Mouse (Mus musculus): ENCODE results near the gene Cryzl1. TPM values are rescaled to one million over a fixed set of nuclear protein-coding genes. Genes with fewer than 3 reads are reported as not detected.
"Not testable (repeated sequence)": the region's sequence is repeated elsewhere in the genome, so short reads cannot be mapped to it uniquely, and the experiment has no call there.

Cryzl1 gene
- polyA plus RNA-seq, 1 experiment from 2014 or later: 80.8 TPM

- peak overlapping the region; percentile 57 for H3K4me2 ChIP-seq (replicated peaks; ENCODE audit: low read depth, low read length)
- H3K9ac ChIP-seq (replicated peaks; ENCODE audit: low read length): no peak overlapping the region; the same call in 1 of the 2 replicates
- 55% methylated on average over 3 of the region's 3 CpGs for WGBS
- H3K4me3 ChIP-seq (ENCODE audit: low read length): peak overlapping the region; percentile 89
- no peak for ATAC-seq (ENCODE audit: low FRiP score, low TSS enrichment)
- H3K27ac ChIP-seq (ENCODE audit: low read length): no peak overlapping the region
- H3K36me3 ChIP-seq (ENCODE audit: insufficient read depth, low read length): peaks cover 11% of the 10 kb centered on the region
- H3K4me1 ChIP-seq (ENCODE audit: insufficient read depth, low read length): peaks cover 14% of the 10 kb centered on the region
- no peaks in the 10 kb centered on the region for H3K27me3 ChIP-seq (ENCODE audit: insufficient read depth, low read length)
- no peaks in the 10 kb centered on the region for H3K9me3 ChIP-seq (ENCODE audit: low read length)
These were observed 79.5 kb downstream of the Cryzl1 start for GRCm38 (mm10) chr16:91649246-91649645.

- peaks cover 11% of the 10 kb centered on the region for H3K36me3 ChIP-seq (ENCODE audit: insufficient read depth, low read length)
- peaks cover 14% of the 10 kb centered on the region for H3K4me1 ChIP-seq (ENCODE audit: insufficient read depth, low read length)
- H3K4me2 ChIP-seq (replicated peaks; ENCODE audit: low read depth, low read length): peak overlapping the region; percentile 57
- H3K27ac ChIP-seq (ENCODE audit: low read length): peak overlapping the region; percentile 97
- H3K4me3 ChIP-seq (ENCODE audit: low read length): peak overlapping the region; percentile 89
- under 1% methylated on average over 25 of the region's 25 CpGs for WGBS
- H3K27me3 ChIP-seq (ENCODE audit: insufficient read depth, low read length): no peaks in the 10 kb centered on the region
- peak; percentile 64 for ATAC-seq (ENCODE audit: low FRiP score, low TSS enrichment)
- peak overlapping the region; percentile 79 for H3K9ac ChIP-seq (replicated peaks; ENCODE audit: low read length)
- no peaks in the 10 kb centered on the region for H3K9me3 ChIP-seq (ENCODE audit: low read length)
These were observed 80.6 kb downstream of the Cryzl1 start for GRCm38 (mm10) chr16:91648220-91648550.

- no peaks in the 10 kb centered on the region for H3K9me3 ChIP-seq (ENCODE audit: low read length)
- ATAC-seq (ENCODE audit: low FRiP score, low TSS enrichment): peak; percentile 97
- under 1% methylated on average over 66 of the region's 70 CpGs for WGBS
- peaks cover 15% of the 10 kb centered on the region for H3K36me3 ChIP-seq (ENCODE audit: insufficient read depth, low read length)
- peak within 1 kb of the TSS; percentile 97 for H3K27ac ChIP-seq (ENCODE audit: low read length)
- H3K4me2 ChIP-seq (replicated peaks; ENCODE audit: low read depth, low read length): peak within 1 kb of the TSS; percentile 79
- no peaks in the 10 kb centered on the region for H3K27me3 ChIP-seq (ENCODE audit: insufficient read depth, low read length)
- H3K9ac ChIP-seq (replicated peaks; ENCODE audit: low read length): peak within 1 kb of the TSS; percentile 79
- H3K4me3 ChIP-seq (ENCODE audit: low read length): peak within 1 kb of the TSS; percentile 89
- peaks cover 14% of the 10 kb centered on the region for H3K4me1 ChIP-seq (ENCODE audit: insufficient read depth, low read length)
These were observed 81.1 kb downstream of the Cryzl1 start, which contains the start of gene Son for GRCm38 (mm10) chr16:91647461-91648219. Gene Son (plus strand): TSS chr16:91647506.

- peak; percentile 94 for ATAC-seq (ENCODE audit: low FRiP score, low TSS enrichment)
- Histone ChIP-seq H3K27ac (ENCODE audit: low read length) (peak within 1 kb of the TSS; percentile 97), H3K9ac (replicated peaks; ENCODE audit: low read length) (peak within 1 kb of the TSS; percentile 79), H3K36me3 (ENCODE audit: insufficient read depth, low read length) (peaks cover 16% of the 10 kb centered on the region), H3K9me3 (ENCODE audit: low read length) (no peaks in the 10 kb centered on the region), H3K27me3 (ENCODE audit: insufficient read depth, low read length) (no peaks in the 10 kb centered on the region), H3K4me1 (ENCODE audit: insufficient read depth, low read length) (peaks cover 14% of the 10 kb centered on the region), H3K4me2 (replicated peaks; ENCODE audit: low read depth, low read length) (peak within 1 kb of the TSS; percentile 79), H3K4me3 (ENCODE audit: low read length) (peak within 1 kb of the TSS; percentile 89)
- WGBS: under 1% methylated on average over 59 of the region's 59 CpGs
These were observed 81.9 kb downstream of the Cryzl1 start, which contains the start of gene Gart for GRCm38 (mm10) chr16:91646681-91647419. Gene Gart (minus strand): TSS chr16:91646952.

GRCm38 (mm10) chr16:91645995-91646602, 82.7 kb downstream of the Cryzl1 start:
- Histone ChIP-seq H3K9ac (replicated peaks; ENCODE audit: low read length) (peak overlapping the region; percentile 79), H3K9me3 (ENCODE audit: low read length) (no peaks in the 10 kb centered on the region), H3K27ac (ENCODE audit: low read length) (peak overlapping the region; percentile 97), H3K4me3 (ENCODE audit: low read length) (peak overlapping the region; percentile 89), H3K27me3 (ENCODE audit: insufficient read depth, low read length) (no peaks in the 10 kb centered on the region), H3K4me2 (replicated peaks; ENCODE audit: low read depth, low read length) (peak overlapping the region; percentile 79), H3K36me3 (ENCODE audit: insufficient read depth, low read length) (peaks cover 22% of the 10 kb centered on the region), H3K4me1 (ENCODE audit: insufficient read depth, low read length) (peaks cover 14% of the 10 kb centered on the region)
- no peak for ATAC-seq (ENCODE audit: low FRiP score, low TSS enrichment)
- WGBS: under 1% methylated on average over 11 of the region's 11 CpGs

GRCm38 (mm10) chr16:91645420-91645819, 83.4 kb downstream of the Cryzl1 start:
- not testable (repeated sequence) for H3K9ac ChIP-seq (replicated peaks; ENCODE audit: low read length); H3K4me3 ChIP-seq (ENCODE audit: low read length); H3K4me2 ChIP-seq (replicated peaks; ENCODE audit: low read depth, low read length); H3K27ac ChIP-seq (ENCODE audit: low read length); H3K27me3 ChIP-seq (ENCODE audit: insufficient read depth, low read length); H3K9me3 ChIP-seq (ENCODE audit: low read length); ATAC-seq (ENCODE audit: low FRiP score, low TSS enrichment)
- peaks cover 24% of the 10 kb centered on the region for H3K36me3 ChIP-seq (ENCODE audit: insufficient read depth, low read length)
- no CpG with 5 or more reads among the region's 2 CpGs for WGBS
- peaks cover 14% of the 10 kb centered on the region for H3K4me1 ChIP-seq (ENCODE audit: insufficient read depth, low read length)

DNA sequence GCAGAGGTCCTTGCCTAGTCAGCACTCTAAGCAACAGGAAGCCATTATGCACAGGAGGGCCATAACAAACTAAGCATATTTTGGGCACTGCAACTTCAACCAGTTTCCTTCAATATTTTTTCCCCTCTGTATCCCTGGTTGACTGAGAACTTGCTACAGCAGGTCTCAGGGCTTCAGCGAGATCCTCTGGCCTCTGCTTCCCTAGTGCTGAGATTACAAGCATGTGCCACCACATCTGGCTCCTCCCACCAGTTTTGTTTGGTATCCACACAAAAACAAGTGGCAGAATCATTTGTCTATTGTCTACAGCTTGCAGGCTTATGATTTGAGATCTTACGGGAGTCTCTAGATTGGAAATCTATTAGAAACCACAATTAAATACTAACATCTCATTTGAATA, 83.9 kb downstream of the Cryzl1 start:
- H3K27me3 ChIP-seq (ENCODE audit: insufficient read depth, low read length): no peaks in the 10 kb centered on the region
- H3K27ac ChIP-seq (ENCODE audit: low read length): no peak overlapping the region
- no peaks in the 10 kb centered on the region for H3K9me3 ChIP-seq (ENCODE audit: low read length)
- 72% methylated on average over 2 of the region's 2 CpGs for WGBS
- no peak for ATAC-seq (ENCODE audit: low FRiP score, low TSS enrichment)
- H3K9ac ChIP-seq (replicated peaks; ENCODE audit: low read length): no peak overlapping the region
- no peak overlapping the region for H3K4me2 ChIP-seq (replicated peaks; ENCODE audit: low read depth, low read length)
- peaks cover 29% of the 10 kb centered on the region for H3K36me3 ChIP-seq (ENCODE audit: insufficient read depth, low read length)
- peaks cover 12% of the 10 kb centered on the region for H3K4me1 ChIP-seq (ENCODE audit: insufficient read depth, low read length)
- no peak overlapping the region for H3K4me3 ChIP-seq (ENCODE audit: low read length)

- Histone ChIP-seq H3K4me3 (ENCODE audit: low read length) (no peak overlapping the region), H3K36me3 (ENCODE audit: insufficient read depth, low read length) (peaks cover 73% of the 10 kb centered on the region), H3K4me1 (ENCODE audit: insufficient read depth, low read length) (no peaks in the 10 kb centered on the region), H3K4me2 (replicated peaks; ENCODE audit: low read depth, low read length) (no peak overlapping the region), H3K9me3 (ENCODE audit: low read length) (no peaks in the 10 kb centered on the region), H3K9ac (replicated peaks; ENCODE audit: low read length) (no peak overlapping the region), H3K27ac (ENCODE audit: low read length) (no peak overlapping the region), H3K27me3 (ENCODE audit: insufficient read depth, low read length) (no peaks in the 10 kb centered on the region)
- 91% methylated on average over 8 of the region's 8 CpGs for WGBS
- ATAC-seq (ENCODE audit: low FRiP score, low TSS enrichment): no peak
These were observed 88.6 kb downstream of the Cryzl1 start for GRCm38 (mm10) chr16:91640171-91640570.

DNA sequence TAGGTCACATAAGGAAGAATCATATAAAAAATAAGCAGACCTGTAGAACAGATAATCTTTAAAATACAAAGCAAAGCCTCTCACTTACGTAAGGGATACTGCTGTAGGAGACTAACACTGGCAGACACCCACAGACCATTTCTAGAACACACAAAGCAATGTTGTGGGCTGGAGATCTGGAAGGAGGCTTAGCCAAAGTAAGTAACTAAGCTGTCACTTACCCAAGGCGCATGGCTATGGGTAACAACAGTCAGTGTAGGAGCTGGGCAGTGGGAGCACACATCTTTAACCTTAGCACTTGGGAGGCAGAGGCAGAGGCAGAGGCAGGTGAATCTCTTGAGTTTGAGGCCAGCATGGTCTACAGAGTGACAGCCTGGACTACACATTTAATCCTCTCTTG, 89.1 kb downstream of the Cryzl1 start:
- H3K4me2 ChIP-seq (replicated peaks; ENCODE audit: low read depth, low read length): no peak overlapping the region
- no peak overlapping the region for H3K4me3 ChIP-seq (ENCODE audit: low read length)
- no peak for ATAC-seq (ENCODE audit: low FRiP score, low TSS enrichment)
- H3K27me3 ChIP-seq (ENCODE audit: insufficient read depth, low read length): no peaks in the 10 kb centered on the region
- H3K36me3 ChIP-seq (ENCODE audit: insufficient read depth, low read length): peaks cover 77% of the 10 kb centered on the region
- no peak overlapping the region for H3K9ac ChIP-seq (replicated peaks; ENCODE audit: low read length)
- no peak overlapping the region for H3K27ac ChIP-seq (ENCODE audit: low read length)
- H3K9me3 ChIP-seq (ENCODE audit: low read length): no peaks in the 10 kb centered on the region
- WGBS: 95% methylated on average over 2 of the region's 2 CpGs
- H3K4me1 ChIP-seq (ENCODE audit: insufficient read depth, low read length): no peaks in the 10 kb centered on the region

Data from kidney, embryonic 16.5 days (tissue).